Comparison of ENCODE assay signal across 8 mouse cellular contexts in the genomic region with DNA sequence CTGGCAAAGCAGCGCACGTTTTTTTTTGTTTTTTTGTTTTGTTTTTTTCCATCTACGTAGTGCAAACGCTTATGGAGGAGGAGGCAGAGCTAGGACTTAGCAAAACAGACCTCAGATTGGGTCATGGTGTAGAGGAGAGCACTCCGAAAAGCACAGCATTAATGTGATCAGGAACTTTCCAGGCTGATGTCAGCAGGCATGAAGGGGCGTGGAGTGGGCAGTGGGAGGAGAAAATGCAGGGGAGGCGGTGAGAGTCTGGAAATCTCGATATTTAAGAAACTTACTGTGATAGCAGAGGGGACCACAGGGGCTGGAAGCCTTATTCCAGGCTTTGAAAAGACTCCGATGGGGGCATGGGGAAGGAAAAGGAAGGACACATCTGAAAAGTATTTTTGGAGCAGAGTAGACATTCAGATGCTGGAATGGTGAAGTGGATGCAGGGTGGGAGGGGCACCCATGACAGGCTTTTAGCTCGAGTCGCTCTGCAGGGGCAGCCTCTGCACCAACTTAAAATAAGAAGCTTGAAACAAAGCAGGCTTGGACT. TPM values are rescaled to one million over a fixed set of nuclear protein-coding genes. Genes with fewer than 3 reads are reported as not detected.
DNase-seq lines count a peak whose midpoint lies in the region; ATAC-seq and TF ChIP-seq lines count a peak whose summit lies in the region.

No protein-coding gene starts in this region.

- ATAC-seq in hindbrain, embryonic 16.5 days, result peak; percentile 78

- DNase-seq in spleen, adult 2 months (ENCODE audit: low read depth in 1 of 2, low spot score in 2 of 2), result no peak
- no peak for DNase-seq in spleen, postnatal 10 days (ENCODE audit: low spot score in 2 of 2)
- DNase-seq in cerebellum, adult 11-12 months, result peak; percentile 68
- DNase-seq in gastrocnemius, postnatal 10 days, result peak; percentile 36
- peak; percentile 35 for DNase-seq in liver, adult 2 months (ENCODE audit: extremely low read depth, low read depth, low spot score)
- no peak for DNase-seq in thymus, adult 18-20 months

- H3ac ChIP-seq in myocyte (ENCODE audit: control insufficient read depth, insufficient read length), result no peak overlapping the region

- peaks cover 4% of the 10 kb centered on the region; the same call in 1 of the 2 replicates for H3K4me1 ChIP-seq in spleen, adult 2 months (ENCODE audit: control insufficient read depth, insufficient read depth, insufficient read length)
- H3K4me1 ChIP-seq in hindbrain, embryonic 16.5 days (ENCODE audit: control insufficient read depth, insufficient read depth, low read depth, low read length), result peaks cover 8% of the 10 kb centered on the region
- peaks cover 2% of the 10 kb centered on the region; the same call in 1 of the 2 replicates for H3K4me1 ChIP-seq in liver, adult 2 months (ENCODE audit: control insufficient read depth, insufficient read depth, low read length)

- TF ChIP-seq CTCF in spleen, adult 2 months (IDR thresholded peaks at IDR 0.05; ENCODE audit: extremely low read depth, insufficient read depth, insufficient read length, insufficient replicate concordance), result no peak
- no peak for TF ChIP-seq CTCF in liver, adult 2 months (IDR thresholded peaks at IDR 0.05; ENCODE audit: low read depth, low read length)

- H3K4me3 ChIP-seq in spleen, adult 2 months (ENCODE audit: extremely low read depth, insufficient read depth, insufficient read length), result peak overlapping the region; percentile 41
- H3K4me3 ChIP-seq in hindbrain, embryonic 16.5 days (ENCODE audit: low read length), result peak overlapping the region; percentile 58
- peak overlapping the region; percentile 32 for H3K4me3 ChIP-seq in liver, adult 2 months (ENCODE audit: insufficient read depth, low read depth, low read length)
- H3K4me3 ChIP-seq in myocyte, result peak overlapping the region; percentile 24

- peak overlapping the region; percentile 94 for H3K4me2 ChIP-seq in hindbrain, embryonic 16.5 days (ENCODE audit: low read length)
- peak overlapping the region; percentile 80 for H3K4me2 ChIP-seq in myocyte (ENCODE audit: low read depth)

- 8% methylated on average over 11 of the region's 11 CpGs for WGBS in spleen, adult 2 months
- under 1% methylated on average over 11 of the region's 11 CpGs for WGBS in hindbrain, embryonic 16.5 days
- WGBS in liver, adult 2 months, result 5% methylated on average over 11 of the region's 11 CpGs

- H3K36me3 ChIP-seq in spleen, adult 2 months (ENCODE audit: control insufficient read depth, insufficient read depth, low read length), result no peaks in the 10 kb centered on the region
- no peaks in the 10 kb centered on the region for H3K36me3 ChIP-seq in hindbrain, embryonic 16.5 days (ENCODE audit: control insufficient read depth, insufficient read depth, low read length)
- H3K36me3 ChIP-seq in liver, adult 2 months (ENCODE audit: control insufficient read depth, insufficient read depth, low read length), result no peaks in the 10 kb centered on the region
- no peaks in the 10 kb centered on the region for H3K36me3 ChIP-seq in myocyte (ENCODE audit: control insufficient read depth, insufficient read depth)

- no peaks in the 10 kb centered on the region for H3K79me2 ChIP-seq in liver, adult 2 months (ENCODE audit: control insufficient read depth, insufficient read depth, low read length)
- H3K79me2 ChIP-seq in myocyte (ENCODE audit: control insufficient read depth, insufficient read depth), result no peaks in the 10 kb centered on the region

- H3K9ac ChIP-seq in hindbrain, embryonic 16.5 days (ENCODE audit: low read depth, low read length), result peak overlapping the region; percentile 71
- no peak overlapping the region for H3K9ac ChIP-seq in liver, adult 2 months (ENCODE audit: low read depth, low read length)

- no peaks in the 10 kb centered on the region for H3K27me3 ChIP-seq in spleen, adult 2 months (ENCODE audit: control insufficient read depth, insufficient read depth, low read length)
- H3K27me3 ChIP-seq in hindbrain, embryonic 16.5 days (replicated peaks; ENCODE audit: control insufficient read depth, insufficient read depth, low read length), result no peaks in the 10 kb centered on the region
- H3K27me3 ChIP-seq in liver, adult 2 months (ENCODE audit: control insufficient read depth, insufficient read depth, low read length), result peaks cover 3% of the 10 kb centered on the region; the same call in 1 of the 2 replicates
- no peaks in the 10 kb centered on the region for H3K27me3 ChIP-seq in myocyte (ENCODE audit: control insufficient read depth, insufficient read depth, insufficient read length)

- no peak for TF ChIP-seq POLR2A in spleen, adult 2 months (IDR thresholded peaks at IDR 0.05; ENCODE audit: low read depth, low read length)
- TF ChIP-seq POLR2A in liver, adult 2 months (IDR thresholded peaks at IDR 0.05; ENCODE audit: extremely low read depth, insufficient read depth, low read length), result no peak
- no peak for TF ChIP-seq POLR2A in myocyte (IDR thresholded peaks at IDR 0.05; ENCODE audit: insufficient read length, low read depth)

- H3K27ac ChIP-seq in spleen, adult 2 months (ENCODE audit: insufficient read depth, low read length), result no peak overlapping the region
- H3K27ac ChIP-seq in hindbrain, embryonic 16.5 days (ENCODE audit: low read depth, low read length), result peak overlapping the region; percentile 70; the same call in 1 of the 2 replicates
- H3K27ac ChIP-seq in liver, adult 2 months (replicated peaks; ENCODE audit: insufficient read depth, low read depth, low read length), result 0 out of 2 replicates have a peak overlapping the region, but pooled peaks have one; percentile 4

- no peaks in the 10 kb centered on the region for H3K9me3 ChIP-seq in hindbrain, embryonic 16.5 days (ENCODE audit: control insufficient read depth, low read length)

TF ChIP-seq in myocyte, 11 proteins besides CTCF, POLR2A, EP300 and RAD21:
- TF ChIP-seq SRF (IDR thresholded peaks at IDR 0.05; ENCODE audit: control insufficient read depth, insufficient read length, low read depth) (no peak), USF1 (IDR thresholded peaks at IDR 0.05; ENCODE audit: low read depth) (no peak), TCF3 (IDR thresholded peaks at IDR 0.05; ENCODE audit: insufficient read length, low read depth) (no peak), E2F4 (IDR thresholded peaks at IDR 0.05; ENCODE audit: insufficient read depth) (no peak), MYOD1 (IDR thresholded peaks at IDR 0.05; ENCODE audit: control insufficient read depth in 1 of 3, insufficient read length in 2 of 3, low read depth in 2 of 3) (no peak), CEBPB (IDR thresholded peaks at IDR 0.05; ENCODE audit: insufficient read depth, poor library complexity, severe bottlenecking) (no peak)

RNA-seq across cellular contexts. Expression of a gene that starts 17.9 kb away (rescaled TPM):
- polyA plus RNA-seq in spleen, adult 2 months (2012; rRNA removed), result 0.20 TPM in 2 replicates
- total RNA-seq in gastrocnemius, postnatal 10 days (2021), result under 1 TPM; 0.33 to 0.61 TPM
- polyA plus RNA-seq in hindbrain, embryonic 16.5 days (2015; fragmentation: Nextera tagmentation; extraction: Ambion mirVana), result 0.16 and 0.21 TPM in 2 replicates
- 0.09 TPM in 1 of 2 replicates, not detected in the other for total RNA-seq in liver, adult 2 months (2014; rRNA removed)
- polyA plus RNA-seq in liver, adult 2 months (2012; rRNA removed), result 0.07 TPM in 1 of 2 replicates, not detected in the other
- 0.16 TPM for polyA plus RNA-seq in myocyte (2012; fragmentation: generic; extraction: Trizol)

RNA-seq across cellular contexts. Expression of a gene that starts 21.5 kb away (rescaled TPM):
- polyA plus RNA-seq in spleen, adult 2 months (2012; rRNA removed), result 30.1 and 39.6 TPM in 2 replicates
- total RNA-seq in gastrocnemius, postnatal 10 days (2021), result 10 to 100 TPM; 55.2 to 56.7 TPM
- 290 and 322 TPM in 2 replicates for polyA plus RNA-seq in hindbrain, embryonic 16.5 days (2015; fragmentation: Nextera tagmentation; extraction: Ambion mirVana)
- total RNA-seq in liver, adult 2 months (2014; rRNA removed), result 2.2 and 3.9 TPM in 2 replicates
- 2.7 and 2.9 TPM in 2 replicates for polyA plus RNA-seq in liver, adult 2 months (2012; rRNA removed)
- 868 TPM for polyA plus RNA-seq in myocyte (2012; fragmentation: generic; extraction: Trizol)

Comparison
In these comparisons a context has a peak if more than half of its experiments do, and no peak if none do; other contexts are left out.
1. DNase-seq: peak in cerebellum, adult 11-12 months (single experiment), gastrocnemius, postnatal 10 days (single experiment) and liver, adult 2 months (single experiment); none in spleen, adult 2 months (0 of 2), spleen, postnatal 10 days (0 of 2) and thymus, adult 18-20 months (0 of 2).
2. Peak in every context shown above with its lines, with median percentiles within 50 percentile points of each other: H3K4me3 ChIP-seq.